Mouse (Mus musculus) A20 (cell line): ENCODE measurements around the gene Cbx3.

Experiments
- DNase-seq: peaks from one replicate; pipeline ENCODE4 v3.0.0-alpha.2; 2011; ENCODE audit warnings: low read depth, low spot score

The Cbx3 gene

DNA sequence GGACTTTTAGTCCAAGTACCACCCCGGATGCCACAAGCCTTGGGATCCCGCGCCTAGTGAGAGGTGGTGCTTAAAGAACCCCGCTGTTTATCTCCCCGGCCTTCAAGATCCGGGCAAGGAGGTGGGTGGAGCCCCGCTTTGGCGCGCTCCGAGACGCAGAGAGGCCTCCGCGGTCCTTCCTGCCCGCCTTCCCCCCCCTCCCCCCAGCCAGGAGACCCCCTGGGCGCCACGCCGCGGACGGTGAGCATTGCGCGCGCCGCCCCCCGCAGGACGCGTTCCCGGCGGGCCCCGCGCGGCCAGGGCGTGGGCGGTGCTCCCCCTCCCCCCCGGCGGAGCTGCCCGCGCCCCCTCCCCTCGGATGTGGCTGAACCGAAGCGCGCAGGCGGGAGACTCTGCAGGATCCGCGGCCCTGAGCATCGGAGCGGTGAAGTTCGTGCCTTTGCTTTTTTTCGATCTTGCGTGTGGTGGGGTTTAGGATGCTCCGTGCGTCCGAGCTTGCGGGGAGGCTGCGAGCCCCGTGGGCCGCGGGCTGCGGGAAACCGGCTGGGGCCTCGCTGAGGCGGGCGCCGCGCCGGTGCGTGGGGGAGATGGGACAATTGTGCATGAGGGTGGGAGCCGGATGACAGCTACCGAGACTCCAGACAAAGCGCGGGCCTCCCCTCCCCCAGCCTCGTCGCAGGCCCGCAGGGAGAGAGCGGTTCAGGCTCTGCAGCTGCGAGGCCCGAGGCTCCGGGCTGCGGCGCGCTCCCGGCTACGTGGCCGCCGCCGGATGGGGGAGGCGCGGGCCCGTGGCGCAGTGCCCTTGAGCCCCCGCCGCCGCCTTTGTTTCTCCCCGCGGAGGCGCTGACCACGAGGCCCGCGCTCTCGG lies at the start of gene Cbx3:
Gene Cbx3, plus strand, starts transcription at position 50 of the 868 bp plus-strand sequence.
- DNase-seq, result peak; percentile 96

DNA sequence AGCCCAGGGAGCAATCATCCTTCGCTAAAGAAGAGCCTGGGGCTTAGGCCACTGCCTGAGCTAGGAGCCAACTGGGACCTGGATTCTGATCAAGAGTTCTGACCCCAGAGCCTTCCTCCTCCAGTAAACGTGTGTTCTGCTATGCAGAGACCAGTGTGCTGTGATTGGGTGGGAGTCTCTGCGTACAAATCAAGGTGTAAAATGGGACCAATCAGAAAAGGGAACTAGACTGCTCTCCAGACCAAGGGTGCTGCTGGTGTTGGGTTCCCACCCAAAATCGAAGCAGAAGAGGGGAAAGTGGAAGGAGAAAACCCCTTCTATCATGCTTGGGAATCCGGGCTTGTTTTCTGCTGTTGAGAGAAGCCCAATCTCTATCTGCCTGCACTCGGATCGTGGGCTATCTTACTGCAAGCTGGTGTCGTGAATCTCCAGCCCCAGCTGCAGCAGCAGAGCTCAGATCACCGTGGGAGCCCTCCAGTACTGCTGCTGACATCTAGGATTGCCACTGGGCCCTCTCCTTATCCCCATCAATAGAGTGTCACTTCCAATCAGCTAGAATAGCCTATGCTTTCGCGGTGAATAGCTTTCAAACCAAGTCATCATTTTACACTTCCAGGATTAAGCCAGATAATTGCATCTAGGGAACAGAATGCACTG lies 46.6 kb upstream of the Cbx3 start:
- DNase-seq, result no peak

DNA sequence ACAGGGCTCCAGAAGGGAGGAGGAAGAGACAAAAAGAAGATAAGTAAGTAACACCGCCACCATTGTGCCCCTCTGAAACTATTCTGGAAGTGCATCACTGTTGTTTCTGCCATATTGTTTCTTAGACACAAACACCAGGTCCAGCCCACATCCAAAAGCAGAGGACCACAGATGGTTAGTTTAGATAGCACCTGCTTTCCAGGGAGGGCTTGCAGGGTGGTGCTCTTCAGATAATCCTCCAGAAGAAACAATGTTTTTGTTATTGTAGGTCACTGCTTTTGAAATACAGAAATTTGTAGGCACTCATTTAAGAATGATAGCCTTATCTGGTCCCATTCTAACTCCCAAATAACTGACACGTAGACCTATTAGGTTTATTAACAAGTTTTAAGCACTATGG lies 45.6 kb upstream of the Cbx3 start:
- no peak for DNase-seq

DNA sequence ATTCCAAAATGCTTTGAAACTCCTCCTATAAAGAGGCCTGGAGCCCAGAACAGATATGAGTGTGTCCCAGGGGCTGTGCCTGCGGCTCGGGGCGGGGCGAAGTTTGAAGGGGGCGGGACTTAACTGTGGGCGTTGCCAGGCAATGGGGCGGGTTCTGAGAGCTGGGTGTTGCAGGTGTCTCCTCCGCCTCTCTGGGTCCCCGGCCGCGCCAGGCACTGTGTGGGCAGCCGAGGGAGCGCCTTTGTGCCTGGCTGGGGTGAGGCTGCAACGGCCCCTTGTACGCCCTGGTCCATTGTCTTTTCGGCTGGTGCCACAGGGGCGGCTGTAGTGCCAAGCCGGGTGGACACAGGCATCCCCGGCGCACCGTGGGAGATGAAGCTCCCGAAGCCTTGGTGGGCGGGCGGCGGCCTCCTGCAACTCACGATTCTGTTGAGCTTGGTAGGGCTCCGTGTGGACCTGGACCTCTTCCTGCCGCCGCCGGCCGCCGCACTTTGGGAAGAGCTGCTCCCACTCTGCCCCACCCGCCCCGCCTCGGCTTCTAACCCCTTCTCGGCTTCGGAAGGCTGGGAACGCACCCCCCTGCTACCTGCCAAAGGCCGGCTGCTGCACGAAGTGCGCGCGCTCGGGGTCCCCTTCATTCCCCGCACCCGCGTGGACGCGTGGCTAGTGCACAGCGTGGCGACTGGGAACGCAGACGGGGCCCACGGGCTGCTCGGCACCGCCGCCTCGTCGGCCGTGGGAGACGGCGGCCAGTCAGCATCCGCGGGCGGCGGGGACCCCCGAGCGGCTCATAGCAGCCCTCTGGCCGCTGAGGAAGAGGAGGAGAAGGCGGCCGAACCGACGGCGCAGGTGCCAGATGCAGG lies 37.4 kb upstream of the Cbx3 start, which contains the start of gene Nfe2l3:
Gene Nfe2l3, plus strand, starts transcription at position 136 of the 863 bp plus-strand sequence.
- DNase-seq, result peak; percentile 70

DNA sequence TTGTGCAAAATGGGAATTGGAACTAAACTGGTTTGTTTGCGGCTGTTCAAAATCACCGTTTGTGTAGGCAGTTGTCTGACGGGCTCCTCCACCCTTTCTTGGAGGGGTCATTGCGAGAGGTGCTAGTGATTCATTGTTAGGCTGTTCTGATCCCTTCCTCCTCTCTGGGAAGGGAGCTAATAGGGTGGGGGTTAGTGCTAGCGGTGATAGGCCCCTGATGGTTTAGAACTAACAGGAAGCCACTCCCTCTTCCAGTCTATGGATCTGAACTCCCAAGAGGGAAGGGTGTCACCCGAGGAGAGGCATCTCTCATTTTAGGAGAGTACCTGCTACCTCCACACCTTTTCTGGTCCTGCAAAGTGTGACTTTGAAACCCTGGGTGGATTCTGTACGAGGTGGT lies 35.9 kb upstream of the Cbx3 start:
- no peak for DNase-seq

DNA sequence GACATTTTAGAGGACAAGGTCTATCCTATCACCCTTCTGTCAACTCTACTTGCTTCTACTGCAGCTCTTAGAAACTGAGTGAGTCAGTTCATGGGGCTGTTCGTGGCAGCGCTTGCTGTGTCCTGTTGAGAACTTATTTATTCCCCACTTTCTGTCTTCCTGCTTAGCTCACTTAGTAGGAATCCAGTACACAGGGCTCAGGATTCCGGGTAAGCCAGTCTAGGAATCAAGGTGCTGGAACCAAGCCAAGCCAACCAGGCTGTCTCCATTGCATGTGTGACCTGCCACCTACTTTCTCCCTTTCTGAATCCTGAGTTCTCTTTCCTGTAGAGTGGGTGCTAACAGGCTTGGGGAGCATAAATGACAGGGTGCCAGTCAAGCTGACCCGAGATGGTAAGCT lies 32.5 kb upstream of the Cbx3 start:
- DNase-seq, result no peak

DNA sequence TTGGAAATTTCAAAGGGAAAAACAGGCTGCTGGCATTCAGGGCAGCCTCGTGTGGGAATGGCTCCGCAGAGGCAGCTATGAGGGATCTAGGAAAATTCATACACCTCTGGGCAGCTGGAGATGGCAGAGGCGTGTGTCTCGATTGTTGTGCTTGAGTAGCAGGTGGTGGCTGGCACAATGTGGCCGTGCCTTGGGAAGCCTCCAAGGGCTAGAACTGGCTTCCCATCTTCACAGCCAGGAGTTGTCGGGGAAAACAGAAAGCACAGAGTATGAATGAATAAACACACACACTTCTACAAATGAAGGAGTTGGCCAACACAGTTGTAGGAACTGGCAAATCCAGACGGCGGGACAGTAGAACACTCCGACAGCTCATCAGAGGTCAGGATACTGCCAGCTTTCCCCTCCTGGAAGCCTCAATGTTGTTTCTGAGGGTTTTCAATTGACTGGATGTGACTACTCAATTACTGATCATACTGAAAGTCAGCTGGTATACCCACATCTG lies 31.3 kb upstream of the Cbx3 start:
- no peak for DNase-seq

DNA sequence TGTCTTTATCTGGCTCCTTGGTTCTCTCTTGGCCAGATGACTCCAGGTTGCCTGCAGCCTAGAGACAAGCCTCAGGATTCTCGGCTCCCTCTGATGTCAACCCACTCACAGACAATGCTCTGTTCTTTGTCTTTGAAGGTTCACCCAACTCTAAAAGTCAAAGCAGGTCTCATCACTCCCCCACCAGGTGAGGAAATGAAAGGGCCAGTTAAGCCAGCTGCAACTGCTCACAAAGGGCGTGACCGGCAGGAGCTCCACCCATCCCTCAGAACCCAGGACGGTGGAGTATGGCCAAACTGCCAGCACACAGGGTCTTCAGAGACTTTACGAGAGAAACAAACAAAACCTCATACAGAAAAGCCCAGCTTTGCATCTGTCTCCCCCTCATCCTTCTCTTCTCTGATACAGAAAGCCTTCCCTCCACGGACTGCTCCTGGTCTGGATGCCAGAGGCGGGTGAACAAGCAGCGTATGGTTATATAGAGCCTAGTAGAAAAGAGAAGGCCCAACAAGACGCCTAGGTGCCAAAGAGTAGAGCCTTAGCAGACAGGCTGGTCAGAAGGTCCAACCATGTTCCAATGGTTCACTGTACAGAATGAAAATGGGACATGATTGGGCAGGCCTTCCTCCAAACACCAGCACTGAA lies 27.8 kb upstream of the Cbx3 start:
- DNase-seq, result peak; percentile 77

DNA sequence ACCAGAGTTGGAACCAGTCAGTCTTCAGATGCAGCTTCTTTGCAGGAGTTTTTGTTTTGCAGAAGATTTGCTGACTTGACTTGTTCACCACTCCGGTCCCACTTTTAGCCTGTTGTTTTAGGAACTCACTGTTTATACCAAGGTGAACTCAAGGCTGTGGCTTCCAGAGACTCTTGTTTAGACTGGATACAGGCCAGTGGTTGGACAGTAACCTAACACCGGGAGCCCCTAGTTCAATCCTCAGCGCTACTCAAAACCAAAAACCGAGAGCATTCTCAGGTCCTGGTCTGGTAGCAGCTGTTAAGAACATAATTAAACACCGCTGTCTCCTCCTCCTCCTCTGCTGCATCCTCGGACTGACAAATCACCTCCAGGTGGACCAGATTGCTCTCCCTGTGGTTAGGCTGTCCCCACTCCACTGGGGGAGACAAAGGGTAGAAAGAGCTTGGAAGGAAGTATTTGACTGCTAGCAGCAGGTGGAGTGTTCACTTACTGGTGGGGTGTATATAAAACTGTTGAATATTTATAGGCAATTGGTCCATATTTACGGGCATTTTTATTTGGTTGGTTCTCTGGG lies 17.1 kb upstream of the Cbx3 start:
- DNase-seq, result no peak

DNA sequence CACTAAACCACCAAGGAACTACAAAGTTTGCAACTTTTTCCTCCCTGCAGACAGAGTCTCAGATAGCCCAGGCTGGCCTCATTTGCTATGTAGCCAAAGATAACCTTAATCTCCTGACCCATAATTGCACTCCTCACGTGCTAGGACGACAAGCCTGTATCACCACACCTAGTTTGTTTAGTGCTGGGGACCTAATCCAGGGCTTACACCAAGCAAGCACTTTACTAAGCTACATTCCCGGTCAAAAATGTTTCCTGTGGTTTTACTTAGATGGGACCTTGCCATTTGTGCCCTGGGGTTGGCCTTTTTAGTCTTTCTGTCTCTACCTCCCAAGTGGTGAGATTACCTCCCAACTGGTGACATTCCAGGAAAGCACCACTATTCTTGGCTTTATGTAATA lies 15.2 kb upstream of the Cbx3 start:
- DNase-seq, result no peak

DNA sequence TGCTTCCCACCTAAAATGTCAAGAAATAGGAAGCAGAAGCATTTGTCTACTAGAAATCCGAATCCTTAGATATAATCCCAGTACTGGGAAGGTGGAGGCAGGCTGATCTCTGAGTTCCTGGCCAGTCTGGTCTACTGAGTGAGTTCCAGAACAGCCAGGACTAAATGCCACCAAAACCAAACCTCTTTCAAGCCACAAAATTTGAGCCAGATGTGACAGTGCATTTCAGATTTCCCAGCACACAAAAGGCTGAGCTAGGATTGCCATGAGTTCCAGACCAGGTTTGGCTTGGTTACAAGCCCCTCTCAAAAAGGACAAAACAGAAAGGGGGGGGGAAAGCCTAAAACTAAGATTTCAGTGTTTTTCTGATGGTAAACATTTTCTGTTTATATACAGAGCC lies 14.0 kb upstream of the Cbx3 start:
- DNase-seq, result no peak

DNA sequence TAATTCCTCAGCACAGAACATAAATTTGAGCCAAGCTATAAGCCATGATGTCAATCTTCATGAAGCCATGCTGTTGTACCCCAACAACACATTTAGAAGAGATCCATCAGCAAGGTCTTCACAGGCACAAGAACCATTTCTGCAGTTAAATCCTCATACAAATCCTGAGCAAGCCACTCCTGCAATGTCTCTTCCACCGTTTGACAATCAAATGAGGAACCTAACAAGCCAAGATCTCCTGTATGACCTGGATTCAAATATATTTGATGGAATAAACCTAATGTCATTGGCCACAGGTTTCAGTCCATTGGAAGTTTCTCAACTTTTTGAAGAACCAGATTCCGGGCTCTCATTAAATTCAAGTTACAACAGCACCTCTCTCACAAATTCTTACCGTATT lies 12.9 kb upstream of the Cbx3 start:
- peak; percentile 38 for DNase-seq

DNA sequence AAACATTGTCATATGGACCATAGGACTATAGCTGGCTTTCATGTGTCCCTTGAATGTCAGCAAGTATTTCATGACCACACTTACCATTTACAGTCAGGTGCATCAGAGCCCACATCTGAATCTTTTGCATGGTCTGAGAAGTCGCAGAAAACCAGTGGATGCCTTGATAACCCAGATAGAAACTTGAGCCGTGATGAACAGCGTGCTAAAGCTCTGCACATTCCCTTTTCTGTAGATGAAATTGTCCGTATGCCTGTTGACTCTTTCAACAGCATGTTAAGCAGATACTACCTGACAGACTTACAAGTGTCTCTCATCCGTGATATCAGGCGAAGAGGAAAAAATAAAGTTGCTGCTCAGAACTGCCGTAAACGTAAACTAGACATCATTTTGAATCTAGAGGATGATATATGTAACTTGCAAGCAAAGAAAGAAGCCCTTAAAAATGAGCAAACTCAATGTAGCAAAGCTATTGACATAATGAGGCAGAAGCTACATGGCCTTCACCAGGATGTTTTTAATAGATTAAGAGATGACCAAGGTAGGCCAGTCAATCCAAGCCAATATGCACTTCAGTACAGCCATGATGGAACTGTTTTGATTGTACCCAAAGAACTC lies 12.3 kb upstream of the Cbx3 start:
- DNase-seq, result peak; percentile 57

DNA sequence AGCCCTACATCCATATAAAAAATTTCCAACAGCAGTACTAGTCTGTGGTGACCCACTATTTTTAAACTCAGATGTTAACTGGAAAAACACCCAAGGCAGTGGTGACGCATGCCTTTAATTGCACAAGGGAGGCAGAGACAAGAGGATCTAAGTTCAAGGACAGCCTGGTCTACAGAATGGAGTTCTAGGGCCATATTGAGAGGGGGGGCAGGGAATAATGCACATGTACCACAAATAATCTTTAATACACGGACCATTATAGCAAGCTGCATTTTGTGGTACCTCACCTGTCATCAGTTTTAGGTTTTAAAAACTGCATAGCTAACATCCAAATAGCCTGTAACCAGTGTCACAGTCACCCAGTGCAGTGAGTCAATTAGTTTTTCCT lies 11.2 kb upstream of the Cbx3 start:
- DNase-seq, result peak; percentile 55

DNA sequence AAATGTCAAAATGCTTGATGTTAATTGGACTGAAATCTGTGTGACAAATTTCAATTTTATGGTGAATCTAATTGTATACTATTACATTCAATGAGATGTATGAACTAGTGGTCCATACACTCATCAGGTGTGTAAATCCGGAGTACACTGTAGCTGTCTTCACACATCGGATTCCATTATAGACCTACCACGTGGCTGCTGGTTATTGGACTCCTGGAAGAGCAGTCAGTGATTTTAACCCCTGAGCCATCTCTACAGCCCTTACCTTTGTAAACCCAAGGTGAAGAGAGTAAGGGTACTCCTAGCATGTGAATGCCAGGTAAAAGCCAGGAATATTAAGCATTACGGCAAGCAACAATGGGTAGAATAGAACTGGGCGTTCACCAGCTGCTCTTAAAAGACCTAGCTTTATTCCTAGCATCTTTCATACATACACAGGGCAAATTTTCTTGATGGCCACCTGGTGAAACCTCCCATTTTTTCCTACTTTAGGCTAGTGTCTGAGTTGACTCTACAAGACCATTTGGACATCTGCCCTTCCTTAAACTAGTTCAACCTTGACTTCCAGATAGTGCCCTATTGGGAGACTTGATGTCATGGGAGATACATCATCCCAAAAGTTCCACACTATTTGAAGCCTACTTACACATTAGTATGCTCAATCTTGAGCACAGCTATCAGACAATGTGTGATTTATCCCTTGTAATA lies 10.7 kb upstream of the Cbx3 start:
- DNase-seq, result peak; percentile 54

DNA sequence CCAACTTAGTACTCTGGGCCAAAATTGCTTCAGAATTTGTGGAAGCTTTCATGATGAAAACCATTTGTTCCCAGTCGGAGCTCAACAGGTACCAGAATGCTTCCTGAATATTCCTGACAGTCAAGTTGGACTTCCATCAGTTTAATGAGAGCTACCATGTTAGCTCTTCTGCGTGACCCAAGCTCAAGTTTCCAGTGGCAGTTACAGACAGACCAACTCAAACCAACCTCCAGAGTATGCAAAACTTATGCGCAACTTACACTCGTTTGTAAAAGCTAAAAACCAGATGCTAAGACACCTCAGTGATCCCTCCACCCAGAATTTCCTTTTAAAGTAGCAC lies 10.2 kb upstream of the Cbx3 start:
- DNase-seq, result peak; percentile 55

DNA sequence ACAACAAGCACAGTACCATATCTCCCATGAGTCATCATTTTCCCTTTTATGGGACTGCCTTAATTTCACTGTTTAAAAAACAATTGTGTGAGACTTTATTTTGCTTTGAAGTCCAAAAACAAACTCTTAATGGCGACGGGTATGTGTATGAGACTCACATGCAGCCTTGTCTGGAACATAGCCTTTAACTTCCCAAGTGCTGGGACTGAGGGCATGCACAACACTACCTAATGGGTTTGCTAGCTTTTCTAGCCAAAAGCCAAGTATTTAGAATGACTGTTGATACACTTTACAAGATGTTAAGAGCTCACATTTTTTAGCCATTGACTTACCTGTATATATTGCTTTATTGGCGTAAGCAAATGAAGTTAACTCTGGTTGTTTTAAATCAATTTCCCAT lies 9.8 kb upstream of the Cbx3 start:
- DNase-seq, result no peak

DNA sequence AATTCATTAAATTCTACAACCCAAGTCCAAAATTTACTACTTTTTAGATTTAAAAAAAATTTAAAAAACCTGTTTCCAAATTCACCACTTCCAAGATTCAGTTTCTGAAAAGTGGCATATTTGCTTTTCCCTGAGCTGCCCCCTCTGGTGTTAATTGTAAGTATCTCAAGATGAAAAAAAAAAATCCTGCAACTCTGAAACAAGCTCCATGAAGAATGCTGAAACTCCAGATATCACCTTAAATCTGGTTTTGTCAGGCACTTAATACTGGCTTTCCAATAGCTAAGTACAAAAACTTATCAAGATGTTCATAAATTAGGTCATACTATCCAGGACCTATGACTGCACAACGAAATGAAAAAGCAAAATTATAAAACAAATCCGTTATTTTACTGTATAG lies 2.5 kb upstream of the Cbx3 start:
- DNase-seq, result peak; percentile 35

DNA sequence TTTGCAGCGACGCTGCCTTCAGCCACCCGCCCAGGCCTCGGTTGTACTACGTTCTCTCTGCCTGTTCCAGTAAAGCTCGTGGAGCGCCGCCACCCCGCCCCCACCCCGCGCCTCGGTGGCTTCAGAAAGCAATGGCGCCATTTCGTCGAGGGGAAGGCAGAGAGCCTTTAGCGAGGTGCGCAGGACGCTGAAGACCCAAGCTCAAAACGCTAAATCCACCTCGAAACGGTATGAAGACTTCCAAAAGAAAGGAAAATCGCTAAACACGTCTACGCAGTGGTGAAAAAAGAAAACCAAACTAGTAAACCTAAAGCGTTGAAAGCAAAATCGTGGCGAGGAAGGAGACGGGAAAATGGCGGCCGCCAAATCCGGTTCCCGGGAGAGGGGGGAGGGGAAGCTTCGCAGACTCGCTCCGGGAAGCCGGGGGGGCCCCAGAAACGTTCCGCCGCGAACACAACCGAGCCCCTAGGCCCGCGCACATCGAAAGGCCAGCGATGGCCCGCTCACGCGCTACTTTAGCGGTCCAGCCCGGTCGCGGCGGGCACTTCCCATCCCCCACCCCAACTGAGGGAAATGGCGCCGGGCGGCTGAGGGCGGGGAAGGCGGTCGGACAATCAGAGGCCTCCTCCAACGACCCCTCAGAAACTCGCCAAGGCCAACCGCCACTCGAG lies 1.1 kb upstream of the Cbx3 start:
- peak; percentile 89 for DNase-seq
